Mouse (Mus musculus): ENCODE measurements around the gene Atp6v0c.

Atp6v0c gene

GRCm38 (mm10) chr17:24169317-24170065 lies at the start of gene Atp6v0c:
Gene Atp6v0c (minus strand): TSS chr17:24169702.
- DNase-seq (ENCODE audit: low spot score in 2 of 2), result peak; percentile 94 to 96

GRCm38 (mm10) chr17:24216836-24217235 lies 47.3 kb upstream of the Atp6v0c start:
- DNase-seq (ENCODE audit: low spot score in 2 of 2), result no peak

- DNase-seq (ENCODE audit: low spot score in 2 of 2), result no peak
Observed at GRCm38 (mm10) chr17:24213186-24213585, 43.7 kb upstream of the Atp6v0c start.

- no peak for DNase-seq (ENCODE audit: low spot score in 2 of 2)
Observed at GRCm38 (mm10) chr17:24212441-24213018, 43.0 kb upstream of the Atp6v0c start.

- peak; percentile 42 to 48 for DNase-seq (ENCODE audit: low spot score in 2 of 2)
Observed at GRCm38 (mm10) chr17:24211631-24212440, 42.3 kb upstream of the Atp6v0c start.

- no peak for DNase-seq (ENCODE audit: low spot score in 2 of 2)
Observed at GRCm38 (mm10) chr17:24210591-24210990, 41.1 kb upstream of the Atp6v0c start.

- no peak for DNase-seq (ENCODE audit: low spot score in 2 of 2)
Observed at GRCm38 (mm10) chr17:24209916-24210240, 40.4 kb upstream of the Atp6v0c start.

GRCm38 (mm10) chr17:24209043-24209915 lies 39.8 kb upstream of the Atp6v0c start, which contains the start of gene Ntn3:
Gene Ntn3 (minus strand): TSS chr17:24209531.
- DNase-seq (ENCODE audit: low spot score in 2 of 2), result peak in 1 of 2 experiments; percentile 44

GRCm38 (mm10) chr17:24208641-24209042 lies 39.1 kb upstream of the Atp6v0c start:
- DNase-seq (ENCODE audit: low spot score in 2 of 2), result no peak

GRCm38 (mm10) chr17:24207768-24208640 lies 38.5 kb upstream of the Atp6v0c start:
- DNase-seq (ENCODE audit: low spot score in 2 of 2), result no peak

- peak in 1 of 2 experiments; percentile 30 for DNase-seq (ENCODE audit: low spot score in 2 of 2)
Observed at GRCm38 (mm10) chr17:24206451-24207351, 37.2 kb upstream of the Atp6v0c start.

GRCm38 (mm10) chr17:24205908-24206361 lies 36.4 kb upstream of the Atp6v0c start:
- DNase-seq (ENCODE audit: low spot score in 2 of 2), result peak in 1 of 2 experiments; percentile 16

- DNase-seq (ENCODE audit: low spot score in 2 of 2), result peak; percentile 92
Observed at GRCm38 (mm10) chr17:24205284-24205888, 35.9 kb upstream of the Atp6v0c start, which contains the start of gene Tbc1d24. Gene Tbc1d24 (minus strand): TSS chr17:24205562.

- DNase-seq (ENCODE audit: low spot score in 2 of 2), result peak in 1 of 2 experiments; percentile 11
Observed at GRCm38 (mm10) chr17:24204846-24205245, 35.3 kb upstream of the Atp6v0c start.

- no peak for DNase-seq (ENCODE audit: low spot score in 2 of 2)
Observed at GRCm38 (mm10) chr17:24203611-24204534, 34.4 kb upstream of the Atp6v0c start.

GRCm38 (mm10) chr17:24203068-24203467 lies 33.6 kb upstream of the Atp6v0c start:
- no peak for DNase-seq (ENCODE audit: low spot score in 2 of 2)

GRCm38 (mm10) chr17:24201092-24201491 lies 31.6 kb upstream of the Atp6v0c start:
- DNase-seq (ENCODE audit: low spot score in 2 of 2), result no peak

GRCm38 (mm10) chr17:24199741-24200140 lies 30.2 kb upstream of the Atp6v0c start:
- peak in 1 of 2 experiments; percentile 29 for DNase-seq (ENCODE audit: low spot score in 2 of 2)

All from heart, adult 9 months (tissue).